Mouse (Mus musculus): Measurements from ENCODE around the gene Rtn4r. TPM values are rescaled to one million over a fixed set of nuclear protein-coding genes. Genes with fewer than 3 reads are reported as not detected.

Rtn4r gene
- total and polyA plus RNA-seq, 3 experiments: not detected

- H3K79me2 ChIP-seq (replicated peaks; ENCODE audit: control insufficient read depth, extremely low read depth, insufficient read depth, poor library complexity, severe bottlenecking): no peaks in the 10 kb centered on the region
- H3K36me3 ChIP-seq (replicated peaks in 1 of 2; ENCODE audit: control insufficient read depth in 1 of 2, insufficient read depth in 1 of 2, low read length in 1 of 2): no peaks in the 10 kb centered on the region
- no peak for TF ChIP-seq MAFK (IDR thresholded peaks at IDR 0.05; ENCODE audit: insufficient replicate concordance, low read length)
- no peak for TF ChIP-seq SMC3 (IDR thresholded peaks at IDR 0.05; ENCODE audit: low read depth, low read length)
- no peak for TF ChIP-seq MAZ (IDR thresholded peaks at IDR 0.05; ENCODE audit: low read depth, low read length)
- no peak for TF ChIP-seq ELF1 (IDR thresholded peaks at IDR 0.05; ENCODE audit: low read depth, low read length)
- no peak for TF ChIP-seq RCOR1 (conservative IDR thresholded peaks at IDR 0.05; ENCODE audit: low read depth, low read length)
- no peak for TF ChIP-seq MXI1 (IDR thresholded peaks at IDR 0.05; ENCODE audit: low read depth, low read length)
- no peak for TF ChIP-seq SIN3A (IDR thresholded peaks at IDR 0.05; ENCODE audit: low read length)
- no peak for TF ChIP-seq UBTF (IDR thresholded peaks at IDR 0.05; ENCODE audit: low read depth, low read length)
- no peak overlapping the region for H3K4me3 ChIP-seq (replicated peaks in 1 of 3; ENCODE audit: low read depth in 2 of 3, low read length in 2 of 3, poor library complexity in 1 of 3)
- in situ Hi-C loops (cut with MboI; ENCODE audit: low pct_ligation_motif_present, low pct_unique_long_range_greater_than_20kb, low sequenced_read_pairs): no loop called here
- peaks cover 2% of the 10 kb centered on the region for H3K9me3 ChIP-seq (replicated peaks; ENCODE audit: low read length)
- H3K4me1 ChIP-seq (ENCODE audit: control insufficient read depth in 1 of 2, insufficient read depth in 2 of 2): peaks cover 19 to 25% of the 10 kb centered on the region in 2 experiments
- DNase-seq (ENCODE audit: extremely low read depth): no peak
- H3K27me3 ChIP-seq (replicated peaks): peaks cover 92% of the 10 kb centered on the region
- H3K27ac ChIP-seq (ENCODE audit: insufficient read depth, low read depth): no peak overlapping the region
- H3K9ac ChIP-seq (ENCODE audit: insufficient read depth, low read depth): no peak overlapping the region
- dilution Hi-C loops (cut with MboI; ENCODE audit: extremely low pct_ligation_motif_present, extremely low pct_unique_long_range_greater_than_20kb, low sequenced_read_pairs): no loop called here
- no peak overlapping the region for H3K4me2 ChIP-seq (ENCODE audit: insufficient read depth, low read depth, poor library complexity, severe bottlenecking)
Observed at GRCm38 (mm10) chr16:18087101-18087500, 40.3 kb upstream of the Rtn4r start.

- no peak overlapping the region for H3K4me2 ChIP-seq (ENCODE audit: insufficient read depth, low read depth, poor library complexity, severe bottlenecking)
- in situ Hi-C loops (cut with MboI; ENCODE audit: low pct_ligation_motif_present, low pct_unique_long_range_greater_than_20kb, low sequenced_read_pairs) (no loop called here), dilution Hi-C loops (cut with MboI; ENCODE audit: extremely low pct_ligation_motif_present, extremely low pct_unique_long_range_greater_than_20kb, low sequenced_read_pairs) (no loop called here)
- H3K4me3 ChIP-seq (replicated peaks in 1 of 3; ENCODE audit: low read depth in 2 of 3, low read length in 2 of 3, poor library complexity in 1 of 3): no peak overlapping the region
- H3K4me1 ChIP-seq (ENCODE audit: control insufficient read depth in 1 of 2, insufficient read depth in 2 of 2): no peaks in the 10 kb centered on the region
- H3K27ac ChIP-seq (ENCODE audit: insufficient read depth, low read depth): no peak overlapping the region
- no peak for DNase-seq (ENCODE audit: extremely low read depth)
- H3K27me3 ChIP-seq (replicated peaks): peaks cover 81% of the 10 kb centered on the region
- no peak for TF ChIP-seq MAX (IDR thresholded peaks at IDR 0.05; ENCODE audit: low read length)
- TF ChIP-seq ZMIZ1 (IDR thresholded peaks at IDR 0.05; ENCODE audit: low read depth, low read length): no peak
- no peak for TF ChIP-seq ZKSCAN1 (IDR thresholded peaks at IDR 0.05; ENCODE audit: borderline replicate concordance, low read depth, low read length)
- no peak for TF ChIP-seq TBP (conservative IDR thresholded peaks at IDR 0.05; ENCODE audit: low read depth, low read length)
- no peak for TF ChIP-seq MAFK (IDR thresholded peaks at IDR 0.05; ENCODE audit: insufficient replicate concordance, low read length)
- no peak for TF ChIP-seq UBTF (IDR thresholded peaks at IDR 0.05; ENCODE audit: low read depth, low read length)
- no peak for TF ChIP-seq IRF4 (IDR thresholded peaks at IDR 0.05; ENCODE audit: low read depth, low read length)
- TF ChIP-seq USF1 (IDR thresholded peaks at IDR 0.05; ENCODE audit: low read depth, low read length): no peak
- no peak for TF ChIP-seq NELFE (IDR thresholded peaks at IDR 0.05; ENCODE audit: low read depth, low read length)
- no peak for TF ChIP-seq KAT2A (IDR thresholded peaks at IDR 0.05; ENCODE audit: insufficient replicate concordance, low read length)
- TF ChIP-seq RAD21 (IDR thresholded peaks at IDR 0.05; ENCODE audit: low read depth, low read length): no peak
- TF ChIP-seq NRF1 (IDR thresholded peaks at IDR 0.05; ENCODE audit: low read depth, low read length): no peak
- no peak for TF ChIP-seq JUN (IDR thresholded peaks at IDR 0.05; ENCODE audit: insufficient read depth, low read depth, low read length)
- TF ChIP-seq PAX5 (IDR thresholded peaks at IDR 0.05; ENCODE audit: low read length): no peak
- no peak for TF ChIP-seq ETS1 (conservative IDR thresholded peaks at IDR 0.05; ENCODE audit: low read depth, low read length)
- TF ChIP-seq ZC3H11A (IDR thresholded peaks at IDR 0.05; ENCODE audit: low read depth, low read length): no peak
- no peak for TF ChIP-seq POLR2AphosphoS2 (IDR thresholded peaks at IDR 0.05; ENCODE audit: low read depth, low read length)
- TF ChIP-seq ELF1 (IDR thresholded peaks at IDR 0.05; ENCODE audit: low read depth, low read length): no peak
- no peak for TF ChIP-seq GABPA (IDR thresholded peaks at IDR 0.05; ENCODE audit: insufficient replicate concordance, low read depth, low read length)
- H3K36me3 ChIP-seq (replicated peaks in 1 of 2; ENCODE audit: control insufficient read depth in 1 of 2, insufficient read depth in 1 of 2, low read length in 1 of 2): no peaks in the 10 kb centered on the region
- H3K79me2 ChIP-seq (replicated peaks; ENCODE audit: control insufficient read depth, extremely low read depth, insufficient read depth, poor library complexity, severe bottlenecking): no peaks in the 10 kb centered on the region
- no peak overlapping the region for H3K9ac ChIP-seq (ENCODE audit: insufficient read depth, low read depth)
- H3K9me3 ChIP-seq (replicated peaks; ENCODE audit: low read length): peaks cover 26% of the 10 kb centered on the region
Observed at GRCm38 (mm10) chr16:18096348-18096747, 31.1 kb upstream of the Rtn4r start.
